Mouse (Mus musculus) kidney, adult 2 months (tissue): ENCODE results near the gene Tmem232. TPM values are rescaled to one million over a fixed set of nuclear protein-coding genes. Genes with fewer than 3 reads are reported as not detected.

ENCODE experiments used
- DNase-seq: peaks from one replicate; pipeline ENCODE4 v3.0.0; 2021
- H3K27ac ChIP-seq: fragments of 200-500 bp; 2 replicates; pipeline ENCODE4 v1.5.1; 2012; ENCODE audit warnings: low read depth, low read length, control low read depth, inconsistent platforms; ENCODE audit not compliant: insufficient read depth
- H3K27me3 ChIP-seq: fragments of 200-500 bp; replicated peaks from 2 replicates; pipeline ENCODE4 v1.6.1; 2012; ENCODE audit warnings: mild to moderate bottlenecking, moderate library complexity, low read length, inconsistent platforms; ENCODE audit not compliant: control insufficient read depth, insufficient read depth
- H3K36me3 ChIP-seq: fragments of 200-500 bp; 2 replicates; pipeline ENCODE4 v1.6.1; 2012; ENCODE audit warnings: mild to moderate bottlenecking, moderate library complexity, low read length, inconsistent platforms; ENCODE audit not compliant: control insufficient read depth, insufficient read depth
- H3K4me1 ChIP-seq: fragments of 200-500 bp; 2 replicates; pipeline ENCODE4 v1.6.1; 2011; ENCODE audit warnings: low read length; ENCODE audit not compliant: control insufficient read depth, insufficient read depth
- H3K4me3 ChIP-seq: fragments of 200-500 bp; 2 replicates; pipeline ENCODE4 v1.5.1; 2011; ENCODE audit warnings: mild to moderate bottlenecking, low read depth, low read length, control low read depth; ENCODE audit not compliant: insufficient read depth
- CTCF ChIP-seq: fragments of 200-500 bp; conservative IDR thresholded peaks from 2 replicates; pipeline ENCODE4 v1.5.1; 2011; ENCODE audit warnings: low read depth, mild to moderate bottlenecking, control low read depth, low read length, moderate library complexity, mixed read lengths; ENCODE audit not compliant: insufficient read depth, insufficient read length
- POLR2A ChIP-seq: fragments of 200-500 bp; IDR thresholded peaks from one replicate; pipeline ENCODE4 v1.6.1; 2011; ENCODE audit warnings: low read depth, low read length, control low read depth
- WGBS: fragments of 180-500 bp; shearing (Covaris S2); methylation state at CpG from one replicate; pipeline ENCODE4 v1.1.7; 2018; 5-methylcytosine and 5-hydroxymethylcytosine counted together
- polyA plus RNA-seq: library from polyadenylated mRNA; depleted of rRNA; stranded (reverse); fragments of >200 nt; gene quantifications from 2 replicates; pipeline ENCODE4 v1.2.3, GENCODE M21; 2012; rRNA removed

The Tmem232 gene
- 0.04 TPM in 1 of 2 replicates, not detected in the other for polyA plus RNA-seq

- Histone ChIP-seq H3K4me3 (peak within 1 kb of the TSS; percentile 41), H3K4me1 (no peaks in the 10 kb centered on the region), H3K27me3 (no peaks in the 10 kb centered on the region), H3K36me3 (no peaks in the 10 kb centered on the region), H3K27ac (no peak within 1 kb of the TSS)
- TF ChIP-seq POLR2A (no peak), CTCF (peak; percentile 6; the same call in 1 of the 2 replicates)
- WGBS, result 21% methylated on average over 26 of the region's 26 CpGs
- peak; percentile 56 for DNase-seq
These were observed at the start of gene Tmem232 for GRCm38 (mm10) chr17:65540441-65541272. Gene Tmem232 (minus strand): TSS chr17:65540782.

- no peak overlapping the region for H3K4me3 ChIP-seq
- peaks cover 3% of the 10 kb centered on the region for H3K36me3 ChIP-seq
- 68% methylated on average over 3 of the region's 3 CpGs for WGBS
- no peak overlapping the region for H3K27ac ChIP-seq
- no peaks in the 10 kb centered on the region for H3K27me3 ChIP-seq
- no peak for TF ChIP-seq CTCF
- no peak for TF ChIP-seq POLR2A
- DNase-seq, result no peak
- no peaks in the 10 kb centered on the region for H3K4me1 ChIP-seq
These were observed 46.3 kb upstream of the Tmem232 start for GRCm38 (mm10) chr17:65586892-65587291.

GRCm38 (mm10) chr17:65581440-65581839 lies 40.9 kb upstream of the Tmem232 start:
- H3K27ac ChIP-seq, result no peak overlapping the region
- H3K27me3 ChIP-seq, result no peaks in the 10 kb centered on the region
- no peak for DNase-seq
- no peaks in the 10 kb centered on the region for H3K4me1 ChIP-seq
- peaks cover 6% of the 10 kb centered on the region for H3K36me3 ChIP-seq
- TF ChIP-seq CTCF (no peak), POLR2A (no peak)
- no peak overlapping the region for H3K4me3 ChIP-seq
- 93% methylated on average over 5 of the region's 5 CpGs for WGBS

- H3K4me3 ChIP-seq, result no peak overlapping the region
- no peaks in the 10 kb centered on the region for H3K27me3 ChIP-seq
- peaks cover 6% of the 10 kb centered on the region for H3K36me3 ChIP-seq
- H3K4me1 ChIP-seq, result no peaks in the 10 kb centered on the region
- H3K27ac ChIP-seq, result no peak overlapping the region
- no peak for TF ChIP-seq CTCF
- TF ChIP-seq POLR2A, result no peak
- DNase-seq, result no peak
- 92% methylated on average over 7 of the region's 7 CpGs for WGBS
These were observed 39.2 kb upstream of the Tmem232 start for GRCm38 (mm10) chr17:65579766-65580165.

GRCm38 (mm10) chr17:65575339-65575738 lies 34.8 kb upstream of the Tmem232 start:
- no peak for TF ChIP-seq CTCF
- TF ChIP-seq POLR2A, result no peak
- no peaks in the 10 kb centered on the region for H3K27me3 ChIP-seq
- 76% methylated on average over 1 of the region's 1 CpGs for WGBS
- H3K36me3 ChIP-seq, result peaks cover under 1% of the 10 kb centered on the region
- H3K27ac ChIP-seq, result no peak overlapping the region
- no peak for DNase-seq
- no peak overlapping the region for H3K4me3 ChIP-seq
- H3K4me1 ChIP-seq, result peaks cover 3% of the 10 kb centered on the region; the same call in 1 of the 2 replicates

GRCm38 (mm10) chr17:65574850-65575249 lies 34.3 kb upstream of the Tmem232 start:
- Histone ChIP-seq H3K27me3 (no peaks in the 10 kb centered on the region), H3K4me3 (no peak overlapping the region), H3K4me1 (peaks cover 3% of the 10 kb centered on the region; the same call in 1 of the 2 replicates), H3K36me3 (no peaks in the 10 kb centered on the region), H3K27ac (no peak overlapping the region)
- TF ChIP-seq POLR2A (no peak), CTCF (no peak)
- DNase-seq, result no peak
- 69% methylated on average over 8 of the region's 8 CpGs for WGBS

GRCm38 (mm10) chr17:65571866-65572265 lies 31.3 kb upstream of the Tmem232 start:
- WGBS, result 55% methylated on average over 9 of the region's 9 CpGs
- TF ChIP-seq POLR2A (no peak), CTCF (no peak)
- Histone ChIP-seq H3K4me3 (no peak overlapping the region), H3K27ac (no peak overlapping the region), H3K4me1 (peaks cover 3% of the 10 kb centered on the region; the same call in 1 of the 2 replicates), H3K27me3 (no peaks in the 10 kb centered on the region), H3K36me3 (no peaks in the 10 kb centered on the region)
- DNase-seq, result peak; percentile 48
